Mouse (Mus musculus): Measurements from ENCODE around the gene Cxcl10. TPM values are rescaled to one million over a fixed set of nuclear protein-coding genes. Genes with fewer than 3 reads are reported as not detected.

Gene Cxcl10
- polyA plus RNA-seq, 1 experiment from 2014 or later: 3.5 TPM

DNA sequence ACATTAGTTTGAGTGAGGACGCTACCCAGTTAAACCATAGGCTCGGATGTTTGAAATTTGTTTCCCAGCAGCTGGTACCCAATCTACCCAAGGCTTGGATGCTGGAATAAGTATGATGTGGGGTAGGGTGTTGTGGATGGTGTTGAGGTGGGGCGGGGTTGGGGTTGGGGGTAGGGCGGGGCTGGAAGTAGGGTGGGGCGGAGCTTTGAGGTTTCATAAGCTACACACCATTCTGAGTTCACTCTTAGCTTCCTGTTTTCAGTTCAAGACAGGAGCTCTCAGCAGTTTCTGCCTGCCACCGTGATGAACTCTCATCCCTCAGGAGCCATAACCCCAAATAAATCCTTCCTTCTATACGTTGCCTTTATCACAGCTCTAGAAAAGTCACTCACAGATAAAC is 30.6 kb downstream of the Cxcl10 start:
- H3K4me1 ChIP-seq (ENCODE audit: control insufficient read depth, low read depth, low read length): peaks cover 8% of the 10 kb centered on the region
- no peak overlapping the region for H3K4me3 ChIP-seq (ENCODE audit: low read depth, low read length)
- H3K27me3 ChIP-seq (ENCODE audit: control insufficient read depth, insufficient read depth, low read depth, low read length): no peaks in the 10 kb centered on the region
- no peak overlapping the region for H3K27ac ChIP-seq (ENCODE audit: low read length)
- no peaks in the 10 kb centered on the region for H3K9me3 ChIP-seq (replicated peaks; ENCODE audit: control insufficient read depth, low read length)
- peak; percentile 40; the same call in 1 of the 2 replicates for ATAC-seq (ENCODE audit: low read depth)
- H3K36me3 ChIP-seq (ENCODE audit: control insufficient read depth, insufficient read depth): no peaks in the 10 kb centered on the region
- no peak overlapping the region for H3K4me2 ChIP-seq (ENCODE audit: low read depth, low read length)
- no peak overlapping the region for H3K9ac ChIP-seq (ENCODE audit: low read depth, low read length)
- 46% methylated on average over 7 of the region's 7 CpGs for WGBS (ENCODE audit: insufficient replicate concordance)

DNA sequence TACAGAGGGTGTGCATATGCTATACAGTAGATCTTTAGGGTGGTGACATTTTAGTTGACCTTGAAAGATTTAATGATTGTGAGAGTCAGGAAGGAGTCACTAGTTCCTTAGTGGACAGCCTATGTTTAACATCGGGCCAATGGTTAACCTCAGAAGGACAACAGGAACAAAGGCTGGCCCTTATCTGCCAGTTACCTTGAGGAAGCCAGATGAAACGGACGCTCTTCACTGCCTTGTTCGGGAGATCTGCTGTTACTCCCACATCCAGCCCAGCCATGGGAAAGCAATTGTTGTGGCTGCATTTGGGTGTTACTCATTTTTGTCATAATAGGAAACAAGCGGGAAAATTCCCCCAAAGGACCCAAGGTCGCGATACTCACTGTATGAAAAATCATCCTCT is 34.9 kb downstream of the Cxcl10 start:
- H3K4me2 ChIP-seq (ENCODE audit: low read depth, low read length): no peak overlapping the region
- no peaks in the 10 kb centered on the region for H3K9me3 ChIP-seq (replicated peaks; ENCODE audit: control insufficient read depth, low read length)
- H3K4me3 ChIP-seq (ENCODE audit: low read depth, low read length): no peak overlapping the region
- H3K27ac ChIP-seq (ENCODE audit: low read length): no peak overlapping the region
- WGBS (ENCODE audit: insufficient replicate concordance): 13% methylated on average over 7 of the region's 7 CpGs
- H3K27me3 ChIP-seq (ENCODE audit: control insufficient read depth, insufficient read depth, low read depth, low read length): no peaks in the 10 kb centered on the region
- ATAC-seq (ENCODE audit: low read depth): no peak
- H3K9ac ChIP-seq (ENCODE audit: low read depth, low read length): no peak overlapping the region
- H3K4me1 ChIP-seq (ENCODE audit: control insufficient read depth, low read depth, low read length): peaks cover 18% of the 10 kb centered on the region
- H3K36me3 ChIP-seq (ENCODE audit: control insufficient read depth, insufficient read depth): no peaks in the 10 kb centered on the region

DNA sequence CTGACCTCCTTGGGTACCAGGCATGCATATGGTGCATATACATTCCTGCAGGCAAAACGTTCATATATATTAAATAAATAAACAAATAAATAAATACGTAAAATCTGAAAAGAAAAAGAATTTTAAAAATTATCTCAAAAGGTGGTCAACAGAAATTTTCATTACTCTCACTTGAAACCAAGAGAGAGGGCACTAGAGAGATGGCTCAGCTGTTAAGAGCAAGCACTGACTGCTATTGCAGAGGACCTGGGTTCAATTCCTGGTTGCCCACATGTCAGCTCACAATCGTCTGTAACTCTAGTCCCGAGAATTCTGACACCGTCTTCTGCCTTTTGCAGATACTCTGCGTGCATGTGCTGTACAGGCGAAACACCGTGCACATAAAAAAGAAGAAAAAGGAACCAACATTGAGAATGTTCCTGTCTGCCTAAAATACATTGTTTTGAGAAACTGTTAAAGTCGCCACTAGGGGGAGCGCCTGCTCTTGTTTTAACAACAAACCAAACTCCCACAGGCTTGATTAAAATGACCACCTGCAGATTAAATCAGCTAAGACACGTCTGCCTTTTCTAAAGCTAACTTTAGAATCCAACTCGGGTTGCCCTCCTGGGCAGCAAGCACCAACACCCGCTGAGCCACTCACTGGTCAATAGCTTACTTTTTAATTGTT is 36.5 kb downstream of the Cxcl10 start:
- Histone ChIP-seq H3K36me3 (ENCODE audit: control insufficient read depth, insufficient read depth) (no peaks in the 10 kb centered on the region), H3K4me3 (ENCODE audit: low read depth, low read length) (no peak overlapping the region), H3K27me3 (ENCODE audit: control insufficient read depth, insufficient read depth, low read depth, low read length) (no peaks in the 10 kb centered on the region), H3K9me3 (replicated peaks; ENCODE audit: control insufficient read depth, low read length) (no peaks in the 10 kb centered on the region), H3K4me2 (ENCODE audit: low read depth, low read length) (no peak overlapping the region), H3K27ac (ENCODE audit: low read length) (no peak overlapping the region), H3K9ac (ENCODE audit: low read depth, low read length) (no peak overlapping the region), H3K4me1 (ENCODE audit: control insufficient read depth, low read depth, low read length) (peaks cover 23% of the 10 kb centered on the region)
- 12% methylated on average over 13 of the region's 13 CpGs for WGBS (ENCODE audit: insufficient replicate concordance)
- no peak for ATAC-seq (ENCODE audit: low read depth)

DNA sequence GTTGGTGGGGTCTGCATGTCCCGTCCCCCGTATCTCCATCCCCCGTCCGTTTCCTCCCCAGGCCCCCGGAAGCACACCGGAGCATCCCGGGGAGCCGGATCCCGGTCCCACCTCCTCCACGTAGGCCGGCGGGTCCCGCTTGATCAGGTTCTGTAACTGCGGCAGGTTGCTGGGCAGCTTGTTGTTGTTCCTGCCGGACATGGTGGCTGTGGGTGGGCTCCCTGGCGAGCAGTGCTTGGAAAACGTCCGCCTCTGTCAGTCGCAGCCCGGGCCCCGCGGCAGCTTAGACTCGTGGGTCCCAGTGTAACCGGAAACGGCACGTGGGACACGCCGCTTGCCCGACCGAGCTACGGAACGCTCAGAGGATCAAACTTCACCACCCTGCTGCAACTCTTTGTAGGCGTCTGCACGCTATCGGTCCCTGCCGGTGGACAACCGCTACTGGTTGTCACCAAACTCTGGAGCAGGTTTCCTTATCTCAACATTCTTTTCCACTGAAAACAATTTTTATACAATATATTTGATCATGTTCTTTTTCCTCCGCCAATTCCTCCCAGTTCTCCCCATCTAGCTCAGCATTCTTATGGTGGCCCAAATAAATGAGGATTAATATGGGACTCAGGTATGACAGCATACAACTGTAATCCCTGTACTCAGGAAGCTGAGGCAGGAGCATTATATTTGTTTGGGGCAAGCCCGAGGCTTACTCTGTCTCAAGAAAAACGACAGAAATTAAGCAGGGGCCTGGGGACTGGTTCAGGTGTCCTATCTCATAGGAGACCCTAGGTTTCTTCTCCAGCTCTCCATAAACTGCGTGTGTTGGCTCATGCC is 38.8 kb downstream of the Cxcl10 start, which contains the start of gene Sdad1:
Gene Sdad1, minus strand, starts transcription at position 799 of the 831 bp plus-strand sequence.
- Histone ChIP-seq H3K9me3 (replicated peaks; ENCODE audit: control insufficient read depth, low read length) (no peaks in the 10 kb centered on the region), H3K36me3 (ENCODE audit: control insufficient read depth, insufficient read depth) (peaks cover 3% of the 10 kb centered on the region), H3K4me1 (ENCODE audit: control insufficient read depth, low read depth, low read length) (peaks cover 23% of the 10 kb centered on the region), H3K4me3 (ENCODE audit: low read depth, low read length) (peak within 1 kb of the TSS; percentile 74), H3K27ac (ENCODE audit: low read length) (peak within 1 kb of the TSS; percentile 48), H3K4me2 (ENCODE audit: low read depth, low read length) (peak within 1 kb of the TSS; percentile 79), H3K27me3 (ENCODE audit: control insufficient read depth, insufficient read depth, low read depth, low read length) (no peaks in the 10 kb centered on the region), H3K9ac (ENCODE audit: low read depth, low read length) (peak within 1 kb of the TSS; percentile 69)
- 2% methylated on average over 41 of the region's 41 CpGs for WGBS (ENCODE audit: insufficient replicate concordance)
- ATAC-seq (ENCODE audit: low read depth): peak; percentile 95

DNA sequence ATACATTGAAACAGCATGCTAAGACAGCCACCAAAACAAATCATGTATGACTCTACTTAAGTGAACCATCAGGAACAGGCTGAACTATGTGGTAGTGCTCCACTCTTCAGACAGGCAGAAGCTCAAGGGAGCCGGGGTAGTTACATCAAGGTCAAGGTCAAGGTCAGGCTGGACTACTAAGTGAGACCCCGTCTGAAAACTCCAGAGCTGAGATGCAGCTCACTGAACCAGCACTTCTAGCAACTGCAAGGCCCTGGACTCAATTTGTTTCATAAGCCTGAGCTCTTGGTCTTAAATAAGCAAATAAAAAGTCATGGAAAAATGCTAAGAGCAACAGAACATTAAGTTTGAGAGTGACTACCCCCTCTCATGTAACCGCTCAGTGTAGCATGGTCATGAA is 44.4 kb downstream of the Cxcl10 start:
- peaks cover 8% of the 10 kb centered on the region for H3K4me1 ChIP-seq (ENCODE audit: control insufficient read depth, low read depth, low read length)
- H3K4me2 ChIP-seq (ENCODE audit: low read depth, low read length): no peak overlapping the region
- H3K9me3 ChIP-seq (replicated peaks; ENCODE audit: control insufficient read depth, low read length): no peaks in the 10 kb centered on the region
- ATAC-seq (ENCODE audit: low read depth): no peak
- no peak overlapping the region for H3K4me3 ChIP-seq (ENCODE audit: low read depth, low read length)
- 71% methylated on average over 3 of the region's 3 CpGs for WGBS (ENCODE audit: insufficient replicate concordance)
- peaks cover 24% of the 10 kb centered on the region for H3K36me3 ChIP-seq (ENCODE audit: control insufficient read depth, insufficient read depth)
- H3K9ac ChIP-seq (ENCODE audit: low read depth, low read length): no peak overlapping the region
- H3K27ac ChIP-seq (ENCODE audit: low read length): no peak overlapping the region
- no peaks in the 10 kb centered on the region for H3K27me3 ChIP-seq (ENCODE audit: control insufficient read depth, insufficient read depth, low read depth, low read length)

DNA sequence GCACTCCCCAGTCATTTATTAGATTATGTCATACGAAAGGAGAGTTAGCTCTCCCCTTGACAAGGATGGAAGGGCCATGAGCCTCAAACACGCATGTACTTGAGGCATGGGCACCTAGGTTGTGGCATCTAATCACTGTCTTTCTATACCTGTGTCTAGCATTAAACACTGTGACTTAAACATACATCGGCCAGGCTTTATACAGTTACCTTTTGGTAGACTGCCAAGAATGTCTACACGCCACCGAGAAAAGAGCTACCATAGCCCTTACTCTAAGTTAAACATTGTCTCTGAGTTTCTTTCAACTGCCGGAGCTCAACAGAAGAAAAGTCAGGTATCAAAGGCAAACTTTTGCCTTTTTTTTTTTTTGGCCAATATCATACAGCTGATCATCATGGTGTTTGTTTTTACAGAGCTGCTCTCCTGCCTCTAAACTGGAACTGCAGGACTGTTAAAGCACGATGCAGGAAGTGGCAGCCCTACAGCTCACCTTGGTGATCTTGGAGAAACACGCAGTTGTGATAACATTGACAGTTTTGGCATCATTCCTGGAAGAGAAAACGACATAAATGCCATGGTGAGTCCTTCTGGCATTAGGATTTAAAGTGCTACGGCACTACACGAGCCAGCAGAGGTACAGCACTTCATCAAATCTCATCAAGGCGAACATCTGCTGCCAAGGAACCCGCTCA is 46.4 kb downstream of the Cxcl10 start:
- no peak overlapping the region for H3K27ac ChIP-seq (ENCODE audit: low read length)
- WGBS (ENCODE audit: insufficient replicate concordance): 68% methylated on average over 13 of the region's 13 CpGs
- no peak overlapping the region for H3K4me2 ChIP-seq (ENCODE audit: low read depth, low read length)
- H3K9me3 ChIP-seq (replicated peaks; ENCODE audit: control insufficient read depth, low read length): no peaks in the 10 kb centered on the region
- H3K27me3 ChIP-seq (ENCODE audit: control insufficient read depth, insufficient read depth, low read depth, low read length): no peaks in the 10 kb centered on the region
- no peaks in the 10 kb centered on the region for H3K4me1 ChIP-seq (ENCODE audit: control insufficient read depth, low read depth, low read length)
- no peak overlapping the region for H3K4me3 ChIP-seq (ENCODE audit: low read depth, low read length)
- no peak for ATAC-seq (ENCODE audit: low read depth)
- no peak overlapping the region for H3K9ac ChIP-seq (ENCODE audit: low read depth, low read length)
- peaks cover 25% of the 10 kb centered on the region for H3K36me3 ChIP-seq (ENCODE audit: control insufficient read depth, insufficient read depth)

Other genes with a start within 250 kb of the Cxcl10 start
- 19.3 and 19.4 TPM in 2 replicates for gene Uso1, start 211.0 kb downstream of the Cxcl10 start, polyA plus RNA-seq (2015; fragmentation: Nextera tagmentation; extraction: Ambion mirVana)
- gene U90926, start 133.5 kb downstream of the Cxcl10 start, polyA plus RNA-seq (2015; fragmentation: Nextera tagmentation; extraction: Ambion mirVana): not detected in 2 replicates
- not detected in 2 replicates for gene Ppef2, start 92.6 kb downstream of the Cxcl10 start, polyA plus RNA-seq (2015; fragmentation: Nextera tagmentation; extraction: Ambion mirVana)
- gene Naaa, start 70.7 kb downstream of the Cxcl10 start, polyA plus RNA-seq (2015; fragmentation: Nextera tagmentation; extraction: Ambion mirVana): 5.5 and 6.4 TPM in 2 replicates
- 14.5 and 15.0 TPM in 2 replicates for gene Sdad1, start 38.4 kb downstream of the Cxcl10 start, polyA plus RNA-seq (2015; fragmentation: Nextera tagmentation; extraction: Ambion mirVana)
- gene Cxcl9, start 20.8 kb downstream of the Cxcl10 start, polyA plus RNA-seq (2015; fragmentation: Nextera tagmentation; extraction: Ambion mirVana): 0.20 TPM in 1 of 2 replicates, not detected in the other
- 0.74 and 0.93 TPM in 2 replicates for gene Art3, start 17.1 kb downstream of the Cxcl10 start, polyA plus RNA-seq (2015; fragmentation: Nextera tagmentation; extraction: Ambion mirVana)
- gene Nup54, start 86.3 kb upstream of the Cxcl10 start, polyA plus RNA-seq (2015; fragmentation: Nextera tagmentation; extraction: Ambion mirVana): 23.0 and 28.0 TPM in 2 replicates
- gene Scarb2, start 157.9 kb upstream of the Cxcl10 start, polyA plus RNA-seq (2015; fragmentation: Nextera tagmentation; extraction: Ambion mirVana): 7.8 and 8.0 TPM in 2 replicates
- gene Fam47e, start 206.2 kb upstream of the Cxcl10 start, polyA plus RNA-seq (2015; fragmentation: Nextera tagmentation; extraction: Ambion mirVana): 8.4 and 8.6 TPM in 2 replicates

All from liver, embryonic 16.5 days (tissue).